Mouse (Mus musculus): ENCODE data around the gene Cops7a. TPM values are rescaled to one million over a fixed set of nuclear protein-coding genes. Genes with fewer than 3 reads are reported as not detected.

Gene Cops7a
- 95.4 and 112 TPM in 2 replicates for polyA plus RNA-seq (2015; fragmentation: Nextera tagmentation; extraction: Ambion mirVana)

- Histone ChIP-seq H3K36me3 (peaks cover 18% of the 10 kb centered on the region), H3K27me3 (replicated peaks) (no peaks in the 10 kb centered on the region), H3K9me3 (replicated peaks) (no peaks in the 10 kb centered on the region), H3K4me3 (replicated peaks) (peak within 1 kb of the TSS; percentile 80), H3K27ac (replicated peaks) (peak within 1 kb of the TSS; percentile 92), H3K4me2 (peak within 1 kb of the TSS; percentile 98), H3K4me1 (peaks cover 22% of the 10 kb centered on the region), H3K9ac (replicated peaks) (peak within 1 kb of the TSS; percentile 95)
- WGBS = under 1% methylated on average over 68 of the region's 68 CpGs
- peak; percentile 95 for ATAC-seq (ENCODE audit: low FRiP score)
These were observed at the start of gene Cops7a for GRCm38 (mm10) chr6:124965088-124965719. Gene Cops7a, minus strand, starts transcription at chr6:124965538.

GRCm38 (mm10) chr6:125009181-125010073 is 44.1 kb upstream of the Cops7a start:
- peak overlapping the region; percentile 98 for H3K27ac ChIP-seq (replicated peaks)
- under 1% methylated on average over 47 of the region's 78 CpGs for WGBS
- H3K4me2 ChIP-seq = peak overlapping the region; percentile 92
- ATAC-seq (ENCODE audit: low FRiP score) = peak; percentile 88
- H3K9ac ChIP-seq (replicated peaks) = peak overlapping the region; percentile 87
- H3K36me3 ChIP-seq = peaks cover 20% of the 10 kb centered on the region
- H3K4me1 ChIP-seq = peaks cover 40% of the 10 kb centered on the region
- H3K9me3 ChIP-seq (replicated peaks) = no peaks in the 10 kb centered on the region
- peak overlapping the region; percentile 70 for H3K4me3 ChIP-seq (replicated peaks)
- no peaks in the 10 kb centered on the region for H3K27me3 ChIP-seq (replicated peaks)

- Histone ChIP-seq H3K9ac (replicated peaks) (peak within 1 kb of the TSS; percentile 87), H3K27ac (replicated peaks) (peak within 1 kb of the TSS; percentile 98), H3K27me3 (replicated peaks) (no peaks in the 10 kb centered on the region), H3K36me3 (peaks cover 17% of the 10 kb centered on the region; the same call in 1 of the 2 replicates), H3K4me3 (replicated peaks) (peak within 1 kb of the TSS; percentile 70), H3K4me1 (peaks cover 40% of the 10 kb centered on the region), H3K9me3 (replicated peaks) (no peaks in the 10 kb centered on the region), H3K4me2 (peak within 1 kb of the TSS; percentile 92)
- ATAC-seq (ENCODE audit: low FRiP score) = no peak
- 0% methylated on average over 2 of the region's 3 CpGs for WGBS
These were observed 43.6 kb upstream of the Cops7a start, which contains the start of gene Zfp384 for GRCm38 (mm10) chr6:125009129-125009180. Gene Zfp384, plus strand, starts transcription at chr6:125009145.

GRCm38 (mm10) chr6:125008586-125009128 is 43.3 kb upstream of the Cops7a start:
- Histone ChIP-seq H3K36me3 (peaks cover 17% of the 10 kb centered on the region; the same call in 1 of the 2 replicates), H3K27me3 (replicated peaks) (no peaks in the 10 kb centered on the region), H3K4me1 (peaks cover 40% of the 10 kb centered on the region), H3K4me2 (peak overlapping the region; percentile 92), H3K9ac (replicated peaks) (peak overlapping the region; percentile 87), H3K4me3 (replicated peaks) (peak overlapping the region; percentile 70), H3K27ac (replicated peaks) (peak overlapping the region; percentile 98), H3K9me3 (replicated peaks) (no peaks in the 10 kb centered on the region)
- peak; percentile 98 for ATAC-seq (ENCODE audit: low FRiP score)
- WGBS = under 1% methylated on average over 29 of the region's 34 CpGs

GRCm38 (mm10) chr6:125008060-125008459 is 42.7 kb upstream of the Cops7a start:
- Histone ChIP-seq H3K27me3 (replicated peaks) (no peaks in the 10 kb centered on the region; the same call in 1 of the 2 replicates), H3K4me1 (peaks cover 40% of the 10 kb centered on the region)
- ATAC-seq (ENCODE audit: low FRiP score) = peak; percentile 2; the same call in 1 of the 2 replicates

GRCm38 (mm10) chr6:125005086-125005485 is 39.7 kb upstream of the Cops7a start:
- H3K9ac ChIP-seq (replicated peaks) = no peak overlapping the region
- H3K27me3 ChIP-seq (replicated peaks) = peaks cover 19% of the 10 kb centered on the region
- no peak overlapping the region for H3K4me3 ChIP-seq (replicated peaks)
- H3K4me2 ChIP-seq = no peak overlapping the region
- ATAC-seq (ENCODE audit: low FRiP score) = no peak
- H3K9me3 ChIP-seq (replicated peaks) = no peaks in the 10 kb centered on the region
- H3K4me1 ChIP-seq = peaks cover 10% of the 10 kb centered on the region
- WGBS = 8% methylated on average over 3 of the region's 3 CpGs
- H3K27ac ChIP-seq (replicated peaks) = no peak overlapping the region
- peaks cover 20% of the 10 kb centered on the region for H3K36me3 ChIP-seq

More at GRCm38 (mm10) chr6:125008060-125008459, 42.7 kb upstream of the Cops7a start:
- peak overlapping the region; percentile 92 for H3K4me2 ChIP-seq
- H3K27ac ChIP-seq (replicated peaks) = peak overlapping the region; percentile 98
- 48% methylated on average over 13 of the region's 13 CpGs for WGBS
- H3K9me3 ChIP-seq (replicated peaks) = no peaks in the 10 kb centered on the region
- H3K36me3 ChIP-seq = peaks cover 17% of the 10 kb centered on the region; the same call in 1 of the 2 replicates
- peak overlapping the region; percentile 63 for H3K9ac ChIP-seq (replicated peaks)
- peak overlapping the region; percentile 70 for H3K4me3 ChIP-seq (replicated peaks)

GRCm38 (mm10) chr6:125003706-125004105 is 38.4 kb upstream of the Cops7a start:
- H3K4me3 ChIP-seq (replicated peaks) = no peak overlapping the region
- WGBS = 37% methylated on average over 3 of the region's 3 CpGs
- no peak overlapping the region for H3K9ac ChIP-seq (replicated peaks)
- peaks cover 31% of the 10 kb centered on the region for H3K27me3 ChIP-seq (replicated peaks)
- no peaks in the 10 kb centered on the region for H3K9me3 ChIP-seq (replicated peaks)
- peaks cover 26% of the 10 kb centered on the region for H3K36me3 ChIP-seq
- no peak for ATAC-seq (ENCODE audit: low FRiP score)
- no peak overlapping the region for H3K4me2 ChIP-seq
- H3K4me1 ChIP-seq = peaks cover 18% of the 10 kb centered on the region
- no peak overlapping the region for H3K27ac ChIP-seq (replicated peaks)

- no peaks in the 10 kb centered on the region for H3K9me3 ChIP-seq (replicated peaks)
- H3K27me3 ChIP-seq (replicated peaks) = peaks cover 43% of the 10 kb centered on the region
- no peak overlapping the region for H3K4me3 ChIP-seq (replicated peaks)
- ATAC-seq (ENCODE audit: low FRiP score) = no peak
- H3K27ac ChIP-seq (replicated peaks) = no peak overlapping the region
- WGBS = 41% methylated on average over 10 of the region's 10 CpGs
- peak overlapping the region; percentile 90; the same call in 1 of the 2 replicates for H3K4me2 ChIP-seq
- H3K4me1 ChIP-seq = peaks cover 35% of the 10 kb centered on the region
- H3K36me3 ChIP-seq = peaks cover 26% of the 10 kb centered on the region
- H3K9ac ChIP-seq (replicated peaks) = 0 out of 2 replicates have a peak overlapping the region, but pooled peaks have one; percentile 7
These were observed 34.2 kb upstream of the Cops7a start for GRCm38 (mm10) chr6:124999546-124999945.

GRCm38 (mm10) chr6:124999091-124999490 is 33.8 kb upstream of the Cops7a start:
- no peaks in the 10 kb centered on the region for H3K9me3 ChIP-seq (replicated peaks)
- peaks cover 46% of the 10 kb centered on the region for H3K27me3 ChIP-seq (replicated peaks)
- ATAC-seq (ENCODE audit: low FRiP score) = no peak
- 42% methylated on average over 14 of the region's 14 CpGs for WGBS
- no peak overlapping the region for H3K4me3 ChIP-seq (replicated peaks)
- H3K4me2 ChIP-seq = peak overlapping the region; percentile 90; the same call in 1 of the 2 replicates
- H3K9ac ChIP-seq (replicated peaks) = 0 out of 2 replicates have a peak overlapping the region, but pooled peaks have one; percentile 93
- peaks cover 26% of the 10 kb centered on the region for H3K36me3 ChIP-seq
- H3K27ac ChIP-seq (replicated peaks) = no peak overlapping the region
- H3K4me1 ChIP-seq = peaks cover 36% of the 10 kb centered on the region

GRCm38 (mm10) chr6:124998066-124998465 is 32.7 kb upstream of the Cops7a start:
- Histone ChIP-seq H3K4me3 (replicated peaks) (peak overlapping the region; percentile 76), H3K4me1 (peaks cover 40% of the 10 kb centered on the region), H3K36me3 (peaks cover 26% of the 10 kb centered on the region), H3K4me2 (peak overlapping the region; percentile 90), H3K9me3 (replicated peaks) (no peaks in the 10 kb centered on the region), H3K27me3 (replicated peaks) (peaks cover 48% of the 10 kb centered on the region), H3K9ac (replicated peaks) (peak overlapping the region; percentile 93), H3K27ac (replicated peaks) (no peak overlapping the region)
- 2% methylated on average over 8 of the region's 8 CpGs for WGBS
- ATAC-seq (ENCODE audit: low FRiP score) = no peak

GRCm38 (mm10) chr6:124996551-124997501 is 31.5 kb upstream of the Cops7a start, which contains the start of gene Pianp:
Gene Pianp, plus strand, starts transcription at chr6:124996694.
- H3K4me1 ChIP-seq = peaks cover 40% of the 10 kb centered on the region
- no peaks in the 10 kb centered on the region for H3K9me3 ChIP-seq (replicated peaks)

More at GRCm38 (mm10) chr6:124996551-124997501, 31.5 kb upstream of the Cops7a start, which contains the start of gene Pianp:
- H3K4me2 ChIP-seq = peak within 1 kb of the TSS; percentile 90
- peak within 1 kb of the TSS; percentile 76 for H3K4me3 ChIP-seq (replicated peaks)
- H3K27me3 ChIP-seq (replicated peaks) = peaks cover 45% of the 10 kb centered on the region
- 2% methylated on average over 53 of the region's 78 CpGs for WGBS
- H3K36me3 ChIP-seq = peaks cover 22% of the 10 kb centered on the region
- peak; percentile 89 for ATAC-seq (ENCODE audit: low FRiP score)
- H3K27ac ChIP-seq (replicated peaks) = peak within 1 kb of the TSS; percentile 84
- peak within 1 kb of the TSS; percentile 93 for H3K9ac ChIP-seq (replicated peaks)
